Mouse (Mus musculus) MEL (cell line): ENCODE measurements around the gene Kcp. TPM values are rescaled to one million over a fixed set of nuclear protein-coding genes. Genes with fewer than 3 reads are reported as not detected.

Experiments
- DNase-seq: peaks from one replicate; pipeline ENCODE4 v3.0.0; 2011; ENCODE audit warnings: low read depth, low spot score
- H3K27ac ChIP-seq: 2 replicates; pipeline ENCODE4 v1.5.1; 2012; ENCODE audit warnings: low read depth, mild to moderate bottlenecking, control low read depth, low read length, moderate library complexity; ENCODE audit not compliant: control insufficient read depth
- H3K27me3 ChIP-seq, 2 experiments: fragments of 150-350 bp in 1 of 2; sonication (generic) in 1 of 2; 2 replicates each; pipeline ENCODE4 v1.6.1; 2012; ENCODE audit warnings: low read length in 2 of 2, mild to moderate bottlenecking in 2 of 2, improper control_type of control experiment in 1 of 2, moderate library complexity in 1 of 2; ENCODE audit not compliant: insufficient read depth in 2 of 2, control insufficient read depth in 1 of 2
- H3K36me3 ChIP-seq, 2 experiments: 2 replicates each; pipeline ENCODE4 v1.6.1; 2012 to 2014; ENCODE audit warnings: low read length in 2 of 2, improper control_type of control experiment in 1 of 2, inconsistent platforms in 1 of 2, mild to moderate bottlenecking in 1 of 2; ENCODE audit not compliant: insufficient read depth in 2 of 2, control insufficient read depth in 1 of 2
- H3K4me1 ChIP-seq, 2 experiments: fragments of 150-350 bp in 1 of 2; sonication (generic) in 1 of 2; 2 replicates each; pipeline ENCODE4 v1.6.1; 2012; ENCODE audit warnings: low read length in 2 of 2, improper control_type of control experiment in 1 of 2, mild to moderate bottlenecking in 1 of 2; ENCODE audit not compliant: insufficient read depth in 2 of 2, control insufficient read depth in 1 of 2
- H3K4me3 ChIP-seq, 2 experiments: fragments of 150-350 bp in 1 of 2; sonication (generic) in 1 of 2; 2 replicates each; pipeline ENCODE4 v1.5.1; 2012; ENCODE audit warnings: low read depth in 2 of 2, low read length in 2 of 2, mild to moderate bottlenecking in 2 of 2, moderate library complexity in 2 of 2, control low read depth in 1 of 2, improper control_type of control experiment in 1 of 2; ENCODE audit not compliant: control insufficient read depth in 1 of 2, insufficient read depth in 1 of 2
- H3K79me2 ChIP-seq: 2 replicates; pipeline ENCODE4 v1.6.1; 2012; ENCODE audit warnings: mild to moderate bottlenecking, low read length, moderate library complexity; ENCODE audit not compliant: control insufficient read depth, poor library complexity, insufficient read depth
- H3K9ac ChIP-seq: 2 replicates; pipeline ENCODE4 v1.6.1; 2012; ENCODE audit warnings: low read depth, mild to moderate bottlenecking, control low read depth, low read length, moderate library complexity; ENCODE audit not compliant: control insufficient read depth, poor library complexity, severe bottlenecking
- H3K9me3 ChIP-seq: fragments of 150-350 bp; sonication (generic); replicated peaks from 2 replicates; pipeline ENCODE4 v1.6.1; 2012; ENCODE audit warnings: mild to moderate bottlenecking, low read length, improper control_type of control experiment, moderate library complexity; ENCODE audit not compliant: insufficient read depth
- BHLHE40 ChIP-seq: IDR thresholded peaks from 2 replicates; pipeline ENCODE4 v1.6.1; 2012; ENCODE audit warnings: low read depth, mild to moderate bottlenecking, inconsistent platforms, low read length, improper control_type of control experiment, borderline replicate concordance
- CHD2 ChIP-seq: IDR thresholded peaks from 2 replicates; pipeline ENCODE4 v1.6.1; 2011; ENCODE audit warnings: low read length, improper control_type of control experiment
- CTCF ChIP-seq, 3 experiments: IDR thresholded peaks in 2 of 3; conservative IDR thresholded peaks in 1 of 3; 2 replicates each; pipeline ENCODE4 v1.5.1; 2011 to 2012; ENCODE audit warnings: low read length in 3 of 3, low read depth in 2 of 3, mild to moderate bottlenecking in 2 of 3, improper control_type of control experiment in 1 of 3, inconsistent platforms in 1 of 3, mixed read lengths in 1 of 3, moderate library complexity in 1 of 3; ENCODE audit not compliant: control insufficient read depth in 1 of 3, insufficient read depth in 1 of 3, poor library complexity in 1 of 3, severe bottlenecking in 1 of 3
- E2F4 ChIP-seq: IDR thresholded peaks from 2 replicates; pipeline ENCODE4 v1.6.1; 2011; ENCODE audit warnings: low read depth, low read length, improper control_type of control experiment, borderline replicate concordance
- ELF1 ChIP-seq: IDR thresholded peaks from 2 replicates; pipeline ENCODE4 v1.6.1; 2014; ENCODE audit warnings: low read depth, mild to moderate bottlenecking, inconsistent platforms, low read length, improper control_type of control experiment, moderate library complexity
- EP300 ChIP-seq, 2 experiments: IDR thresholded peaks; 2 replicates each; pipeline ENCODE4 v1.6.1; 2011; ENCODE audit warnings: improper control_type of control experiment in 2 of 2, low read length in 2 of 2, low read depth in 1 of 2, mild to moderate bottlenecking in 1 of 2
- ETS1 ChIP-seq: IDR thresholded peaks from 2 replicates; pipeline ENCODE4 v1.6.1; 2012; ENCODE audit warnings: low read depth, mild to moderate bottlenecking, inconsistent platforms, low read length, improper control_type of control experiment, moderate library complexity
- GABPA ChIP-seq: IDR thresholded peaks from 2 replicates; pipeline ENCODE4 v1.6.1; 2012; ENCODE audit warnings: low read depth, mild to moderate bottlenecking, inconsistent platforms, low read length, improper control_type of control experiment, moderate library complexity
- GATA1 ChIP-seq: IDR thresholded peaks from 2 replicates; pipeline ENCODE4 v1.6.1; 2011; ENCODE audit warnings: low read depth, low read length, improper control_type of control experiment
- MAX ChIP-seq: IDR thresholded peaks from 2 replicates; pipeline ENCODE4 v1.6.1; 2011; ENCODE audit warnings: low read length, improper control_type of control experiment
- MEF2A ChIP-seq: IDR thresholded peaks from 2 replicates; pipeline ENCODE4 v1.6.1; 2014; ENCODE audit warnings: low read depth, mild to moderate bottlenecking, inconsistent platforms, low read length, improper control_type of control experiment; ENCODE audit not compliant: poor library complexity, insufficient replicate concordance, severe bottlenecking; ENCODE audit errors: extremely low read depth
- MYB ChIP-seq: IDR thresholded peaks from 2 replicates; pipeline ENCODE4 v1.6.1; 2011; ENCODE audit warnings: mild to moderate bottlenecking, low read depth, low read length, improper control_type of control experiment
- MYC ChIP-seq: IDR thresholded peaks from 2 replicates; pipeline ENCODE4 v1.6.1; 2011; ENCODE audit warnings: low read depth, mild to moderate bottlenecking, low read length, improper control_type of control experiment, moderate library complexity
- NELFE ChIP-seq: IDR thresholded peaks from 2 replicates; pipeline ENCODE4 v1.6.1; 2011; ENCODE audit warnings: low read depth, low read length, improper control_type of control experiment
- NRF1 ChIP-seq: IDR thresholded peaks from 2 replicates; pipeline ENCODE4 v1.6.1; 2014; ENCODE audit warnings: low read depth, mild to moderate bottlenecking, inconsistent platforms, low read length, improper control_type of control experiment, moderate library complexity; ENCODE audit not compliant: poor library complexity, insufficient read depth, severe bottlenecking
- POLR2A ChIP-seq, 2 experiments: IDR thresholded peaks; 2 replicates each; pipeline ENCODE4 v1.6.1; 2011 to 2012; ENCODE audit warnings: low read length in 2 of 2, mild to moderate bottlenecking in 2 of 2, control low read depth in 1 of 2, improper control_type of control experiment in 1 of 2, low read depth in 1 of 2, moderate library complexity in 1 of 2; ENCODE audit not compliant: control insufficient read depth in 1 of 2, insufficient read depth in 1 of 2, poor library complexity in 1 of 2
- POLR2AphosphoS5 ChIP-seq: IDR thresholded peaks from 2 replicates; pipeline ENCODE4 v1.6.1; 2012; ENCODE audit warnings: low read depth, borderline replicate concordance, mild to moderate bottlenecking, inconsistent platforms, low read length, moderate library complexity, mixed read lengths
- RCOR1 ChIP-seq: IDR thresholded peaks from 2 replicates; pipeline ENCODE4 v1.6.1; 2012; ENCODE audit warnings: low read depth, mild to moderate bottlenecking, inconsistent platforms, low read length, improper control_type of control experiment
- SIN3A ChIP-seq: IDR thresholded peaks from 2 replicates; pipeline ENCODE4 v1.6.1; 2012; ENCODE audit warnings: low read length, improper control_type of control experiment, inconsistent platforms
- UBTF ChIP-seq: IDR thresholded peaks from 2 replicates; pipeline ENCODE4 v1.6.1; 2012; ENCODE audit warnings: low read depth, mild to moderate bottlenecking, inconsistent platforms, low read length, improper control_type of control experiment, moderate library complexity, borderline replicate concordance; ENCODE audit not compliant: insufficient read depth
- USF2 ChIP-seq, 2 experiments: IDR thresholded peaks; 2 replicates each; pipeline ENCODE4 v1.6.1; 2011 to 2012; ENCODE audit warnings: improper control_type of control experiment in 2 of 2, low read length in 2 of 2, borderline replicate concordance in 1 of 2, inconsistent platforms in 1 of 2, low read depth in 1 of 2, mild to moderate bottlenecking in 1 of 2; ENCODE audit not compliant: insufficient read depth in 1 of 2
- ZKSCAN1 ChIP-seq: IDR thresholded peaks from 2 replicates; pipeline ENCODE4 v1.6.1; 2012; ENCODE audit warnings: low read depth, mild to moderate bottlenecking, inconsistent platforms, low read length, improper control_type of control experiment, moderate library complexity
- ZMIZ1 ChIP-seq: IDR thresholded peaks from 2 replicates; pipeline ENCODE4 v1.6.1; 2012; ENCODE audit warnings: low read depth, mild to moderate bottlenecking, inconsistent platforms, low read length, improper control_type of control experiment, moderate library complexity
- ZNF384 ChIP-seq: IDR thresholded peaks from 2 replicates; pipeline ENCODE4 v1.6.1; 2012; ENCODE audit warnings: low read depth, mild to moderate bottlenecking, inconsistent platforms, low read length, improper control_type of control experiment
- polyA plus RNA-seq, 2 experiments: library from polyadenylated mRNA; stranded (reverse) in 1 of 2; unstranded in 1 of 2; fragments of >175 nt in 1 of 2; fragments of >200 nt in 1 of 2; gene quantifications; 2 replicates each; pipeline versions ENCODE4 v1.2.1 to v1.2.4; 2012; ENCODE audit warnings: low replicate concordance in 2 of 2, low read depth in 1 of 2; ENCODE audit not compliant: insufficient read length in 2 of 2, insufficient read depth in 1 of 2, missing spikeins in 1 of 2
- total RNA-seq: library from RNA; depleted of rRNA; stranded (reverse); fragments of 300-350 nt; gene quantifications from 2 replicates; pipeline ENCODE4 v1.2.3, GENCODE M21; 2012

Gene Kcp
- total and polyA plus RNA-seq, 3 experiments = 1.3 to 6.9 TPM; not detected in 1

- TF ChIP-seq POLR2A (IDR thresholded peaks at IDR 0.05; ENCODE audit: control insufficient read depth in 1 of 2, insufficient read depth in 1 of 2, low read depth in 1 of 2, low read length in 2 of 2, poor library complexity in 1 of 2) = peak; percentile 69 to 72; a peak in 3 of 4 replicates
- TF ChIP-seq GABPA = no peak
- peak; percentile 69 for TF ChIP-seq SIN3A
- no peak for TF ChIP-seq MAX
- TF ChIP-seq, all 39 proteins: peak for 10
These were observed 33.6 kb downstream of the Kcp start (continued) for GRCm38 (mm10) chr6:29473941-29474691.

GRCm38 (mm10) chr6:29471137-29471536 lies 36.6 kb downstream of the Kcp start, which contains the start of gene Atp6v1fnb:
TSS of gene Atp6v1fnb (plus strand) at chr6:29471437.
- Histone ChIP-seq H3K36me3 (peaks cover 3 to 16% of the 10 kb centered on the region in 2 experiments; a peak in 3 of 4 replicates), H3K4me3 (no peak within 1 kb of the TSS), H3K9me3 (no peaks in the 10 kb centered on the region), H3K9ac (no peak within 1 kb of the TSS), H3K4me1 (peaks cover 4 to 17% of the 10 kb centered on the region in 2 experiments; a peak in 3 of 4 replicates), H3K27me3 (no peaks in the 10 kb centered on the region), H3K79me2 (peaks cover 14% of the 10 kb centered on the region), H3K27ac (no peak within 1 kb of the TSS)
- TF ChIP-seq ELF1 = no peak
- no peak for TF ChIP-seq MYC
- no peak for TF ChIP-seq UBTF
- TF ChIP-seq GABPA = no peak
- TF ChIP-seq NELFE = no peak
- TF ChIP-seq ZKSCAN1 = no peak
- TF ChIP-seq CTCF (IDR thresholded peaks at IDR 0.05 in 2 of 3, conservative IDR thresholded peaks at IDR 0.05 in 1 of 3; ENCODE audit: control insufficient read depth in 1 of 3, insufficient read depth in 1 of 3, low read depth in 2 of 3, low read length in 3 of 3, poor library complexity in 1 of 3, severe bottlenecking in 1 of 3) = no peak
- no peak for TF ChIP-seq CHD2
- no peak for TF ChIP-seq RCOR1
- TF ChIP-seq EP300 (IDR thresholded peaks at IDR 0.05; ENCODE audit: low read depth in 1 of 2, low read length in 2 of 2) = no peak
- no peak for TF ChIP-seq POLR2A (IDR thresholded peaks at IDR 0.05; ENCODE audit: control insufficient read depth in 1 of 2, insufficient read depth in 1 of 2, low read depth in 1 of 2, low read length in 2 of 2, poor library complexity in 1 of 2)
- no peak for TF ChIP-seq MYB
- no peak for DNase-seq

- Histone ChIP-seq H3K36me3 (peaks cover 3 to 14% of the 10 kb centered on the region in 2 experiments; a peak in 3 of 4 replicates), H3K4me1 (peaks cover 4 to 12% of the 10 kb centered on the region in 2 experiments; a peak in 3 of 4 replicates), H3K4me3 (peak overlapping the region; percentile 93 to 94), H3K9me3 (no peaks in the 10 kb centered on the region), H3K27me3 (no peaks in the 10 kb centered on the region), H3K27ac (no peak overlapping the region; the same call in 1 of the 2 replicates), H3K9ac (peak overlapping the region; percentile 89), H3K79me2 (peaks cover 14% of the 10 kb centered on the region)
- no peak for DNase-seq
- TF ChIP-seq MEF2A (no peak), MYC (no peak), GABPA (no peak), ZNF384 (no peak), POLR2AphosphoS5 (no peak), ZKSCAN1 (no peak), NRF1 (no peak), RCOR1 (no peak), BHLHE40 (no peak), CTCF (IDR thresholded peaks at IDR 0.05 in 2 of 3, conservative IDR thresholded peaks at IDR 0.05 in 1 of 3; ENCODE audit: control insufficient read depth in 1 of 3, insufficient read depth in 1 of 3, low read depth in 2 of 3, low read length in 3 of 3, poor library complexity in 1 of 3, severe bottlenecking in 1 of 3) (no peak), E2F4 (no peak), ETS1 (no peak), EP300 (IDR thresholded peaks at IDR 0.05; ENCODE audit: low read depth in 1 of 2, low read length in 2 of 2) (no peak), MYB (no peak), USF2 (IDR thresholded peaks at IDR 0.05; ENCODE audit: borderline replicate concordance in 1 of 2, insufficient read depth in 1 of 2, low read depth in 1 of 2, low read length in 2 of 2) (no peak), GATA1 (no peak), ELF1 (no peak), ZMIZ1 (no peak)
These were observed 38.9 kb downstream of the Kcp start for GRCm38 (mm10) chr6:29468851-29469250.
